Mouse (Mus musculus) urinary bladder, adult 2 months (tissue): ENCODE measurements at regions not wholly inside any gene's neighbourhood (a gene's known extent, or its start where the extent isn't known, plus 50 kb on each side); places are given as distances from the start of the nearest gene placed in this dataset.

Source experiments
- DNase-seq: peaks from one replicate; pipeline ENCODE4 v3.0.0; 2022; ENCODE audit warnings: low spot score

DNA sequence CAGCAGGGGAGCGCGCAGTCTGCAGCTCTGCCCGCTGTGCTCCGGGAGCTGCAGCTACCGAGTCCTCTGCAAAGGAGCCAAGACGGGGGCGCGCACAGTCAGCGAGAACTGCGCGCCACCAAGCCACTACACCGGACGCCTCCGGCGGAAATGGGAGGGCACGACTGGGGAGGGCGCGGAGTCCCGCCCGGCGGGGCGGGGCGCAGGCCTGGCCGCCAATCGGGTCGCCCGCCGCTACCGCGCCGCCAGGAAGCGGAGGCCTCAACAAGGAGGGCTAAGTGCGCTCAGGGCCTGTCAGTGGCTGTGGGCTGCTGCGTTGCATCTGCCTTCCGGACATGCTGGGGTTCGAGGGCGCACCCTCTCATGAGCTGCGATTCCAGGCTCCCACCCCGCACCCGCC lies 481.7 kb upstream of the Ywhaq start:
- peak; percentile 23 for DNase-seq
